Mouse (Mus musculus): ENCODE measurements around the gene Crygb. TPM values are rescaled to one million over a fixed set of nuclear protein-coding genes. Genes with fewer than 3 reads are reported as not detected.

Gene Crygb
- polyA plus RNA-seq, 1 experiment from 2014 or later = 1.3 TPM

DNA sequence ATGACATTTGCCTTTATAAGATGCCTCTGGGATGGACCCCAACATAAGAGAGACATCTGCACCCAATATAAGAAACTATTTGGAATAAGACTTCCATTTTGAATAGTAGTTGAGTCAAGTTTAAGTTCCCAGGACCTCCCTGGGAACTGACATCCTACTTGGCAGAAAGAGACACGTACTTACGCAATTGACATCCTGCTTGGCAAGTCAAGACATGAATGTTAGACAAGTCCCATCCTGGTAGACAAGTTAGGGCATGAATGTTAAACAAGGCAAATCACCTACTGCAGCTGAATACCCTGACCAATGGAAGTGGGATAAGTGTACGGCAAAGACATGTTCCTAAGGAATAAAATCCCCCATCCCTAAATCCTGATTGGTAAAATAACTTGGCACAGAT is 40.3 kb downstream of the Crygb start:
- no peak overlapping the region for H3K4me2 ChIP-seq (ENCODE audit: low read length)
- H3K4me1 ChIP-seq (ENCODE audit: control insufficient read depth in 2 of 2, insufficient read depth in 2 of 2, low read length in 2 of 2) = no peaks in the 10 kb centered on the region; a peak in 1 of 4 replicates
- H3K36me3 ChIP-seq (ENCODE audit: control insufficient read depth, insufficient read depth, low read length) = no peaks in the 10 kb centered on the region
- ATAC-seq (ENCODE audit: insufficient number of reproducible peaks, insufficient read depth, low FRiP score, low read depth) = no peak
- no peaks in the 10 kb centered on the region for H3K9me3 ChIP-seq (ENCODE audit: control insufficient read depth, low read length)
- no peak overlapping the region for H3K9ac ChIP-seq (ENCODE audit: low read length)
- H3K27me3 ChIP-seq (ENCODE audit: control insufficient read depth, insufficient read depth, low read length) = no peaks in the 10 kb centered on the region
- 84% methylated on average over 3 of the region's 3 CpGs for WGBS
- no peak overlapping the region for H3K27ac ChIP-seq (replicated peaks in 1 of 2; ENCODE audit: control insufficient read depth in 1 of 2, insufficient read depth in 1 of 2, low read depth in 2 of 2, low read length in 2 of 2)
- no peak overlapping the region for H3K4me3 ChIP-seq (ENCODE audit: control insufficient read depth in 1 of 2, insufficient read depth in 1 of 2, low read depth in 1 of 2, low read length in 2 of 2)

DNA sequence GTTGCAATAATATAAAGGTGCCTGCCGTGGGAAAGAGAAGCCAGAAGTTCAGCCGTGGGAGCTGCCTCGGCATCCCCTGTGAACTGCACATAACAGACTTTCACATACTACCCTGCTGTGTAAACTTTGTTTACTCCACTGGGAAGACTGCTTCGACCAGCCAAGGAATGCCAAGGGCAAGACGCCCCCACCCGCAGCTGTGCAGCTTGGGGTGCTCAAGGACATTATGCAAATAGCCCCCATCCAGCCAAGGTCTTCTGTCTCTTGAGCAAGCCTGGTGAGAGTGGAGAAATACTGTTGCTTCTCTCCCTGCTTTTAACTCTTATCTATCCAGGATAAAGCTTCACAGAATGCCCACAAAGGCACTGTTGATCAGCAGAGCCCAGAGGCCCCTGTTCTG is 41.3 kb downstream of the Crygb start:
- ATAC-seq (ENCODE audit: insufficient number of reproducible peaks, insufficient read depth, low FRiP score, low read depth) = no peak
- no peak overlapping the region for H3K9ac ChIP-seq (ENCODE audit: low read length)
- H3K4me1 ChIP-seq (ENCODE audit: control insufficient read depth in 2 of 2, insufficient read depth in 2 of 2, low read length in 2 of 2) = no peaks in the 10 kb centered on the region; a peak in 1 of 4 replicates
- WGBS = 71% methylated on average over 6 of the region's 6 CpGs
- H3K27ac ChIP-seq (replicated peaks in 1 of 2; ENCODE audit: control insufficient read depth in 1 of 2, insufficient read depth in 1 of 2, low read depth in 2 of 2, low read length in 2 of 2) = no peak overlapping the region
- no peaks in the 10 kb centered on the region for H3K9me3 ChIP-seq (ENCODE audit: control insufficient read depth, low read length)
- H3K4me2 ChIP-seq (ENCODE audit: low read length) = no peak overlapping the region
- no peak overlapping the region for H3K4me3 ChIP-seq (ENCODE audit: control insufficient read depth in 1 of 2, insufficient read depth in 1 of 2, low read depth in 1 of 2, low read length in 2 of 2)
- H3K36me3 ChIP-seq (ENCODE audit: control insufficient read depth, insufficient read depth, low read length) = no peaks in the 10 kb centered on the region
- no peaks in the 10 kb centered on the region for H3K27me3 ChIP-seq (ENCODE audit: control insufficient read depth, insufficient read depth, low read length)

DNA sequence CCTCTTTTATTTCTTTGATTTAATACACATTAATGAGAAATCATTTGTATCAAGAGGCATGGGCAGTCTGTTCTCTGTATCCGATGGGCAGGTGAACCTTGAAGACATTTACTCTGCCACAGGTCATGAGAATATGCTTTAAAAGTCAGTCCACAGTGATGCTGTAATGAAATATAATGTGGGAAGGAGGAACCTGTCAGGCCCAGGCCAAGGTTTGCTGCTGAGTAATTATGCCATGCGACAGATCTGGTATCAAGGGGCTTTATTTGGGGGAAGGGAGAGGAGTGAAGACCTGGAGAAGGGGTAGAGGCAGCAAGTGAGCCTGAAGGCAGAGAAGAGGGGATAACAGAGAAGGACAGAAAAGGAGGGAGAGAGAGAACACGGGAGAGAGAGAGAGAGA is 42.4 kb downstream of the Crygb start:
- H3K9me3 ChIP-seq (ENCODE audit: control insufficient read depth, low read length) = no peaks in the 10 kb centered on the region
- no peaks in the 10 kb centered on the region for H3K27me3 ChIP-seq (ENCODE audit: control insufficient read depth, insufficient read depth, low read length)
- no peak for ATAC-seq (ENCODE audit: insufficient number of reproducible peaks, insufficient read depth, low FRiP score, low read depth)
- no peak overlapping the region for H3K4me3 ChIP-seq (ENCODE audit: control insufficient read depth in 1 of 2, insufficient read depth in 1 of 2, low read depth in 1 of 2, low read length in 2 of 2)
- no peak overlapping the region for H3K4me2 ChIP-seq (ENCODE audit: low read length)
- no peak overlapping the region for H3K9ac ChIP-seq (ENCODE audit: low read length)
- H3K36me3 ChIP-seq (ENCODE audit: control insufficient read depth, insufficient read depth, low read length) = no peaks in the 10 kb centered on the region
- H3K4me1 ChIP-seq (ENCODE audit: control insufficient read depth in 2 of 2, insufficient read depth in 2 of 2, low read length in 2 of 2) = no peaks in the 10 kb centered on the region; a peak in 1 of 4 replicates
- WGBS = 80% methylated on average over 3 of the region's 3 CpGs
- H3K27ac ChIP-seq (replicated peaks in 1 of 2; ENCODE audit: control insufficient read depth in 1 of 2, insufficient read depth in 1 of 2, low read depth in 2 of 2, low read length in 2 of 2) = no peak overlapping the region

DNA sequence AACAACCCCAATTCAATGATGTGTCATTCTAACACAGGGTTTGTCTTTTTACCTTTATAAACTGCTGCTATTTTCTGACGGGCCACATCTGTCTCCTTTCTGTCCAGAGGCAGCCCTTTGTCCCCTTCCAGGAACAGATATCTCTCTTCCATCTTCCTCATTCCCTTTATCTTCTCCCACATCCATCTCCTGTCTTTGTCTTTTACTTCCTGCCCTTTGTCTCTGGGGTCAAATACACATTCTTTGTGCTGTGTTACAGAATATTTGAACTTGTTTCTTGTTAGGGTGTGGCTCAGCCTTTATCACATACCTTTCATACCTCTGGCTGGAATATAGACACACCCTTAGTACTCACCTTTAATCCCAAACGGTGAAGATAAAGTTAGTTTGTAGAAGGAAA is 44.5 kb downstream of the Crygb start:
- H3K27ac ChIP-seq (replicated peaks in 1 of 2; ENCODE audit: control insufficient read depth in 1 of 2, insufficient read depth in 1 of 2, low read depth in 2 of 2, low read length in 2 of 2) = no peak overlapping the region
- no peak overlapping the region for H3K4me2 ChIP-seq (ENCODE audit: low read length)
- H3K36me3 ChIP-seq (ENCODE audit: control insufficient read depth, insufficient read depth, low read length) = no peaks in the 10 kb centered on the region
- H3K9me3 ChIP-seq (ENCODE audit: control insufficient read depth, low read length) = no peaks in the 10 kb centered on the region
- 57% methylated on average over 2 of the region's 2 CpGs for WGBS
- no peak overlapping the region for H3K4me3 ChIP-seq (ENCODE audit: control insufficient read depth in 1 of 2, insufficient read depth in 1 of 2, low read depth in 1 of 2, low read length in 2 of 2)
- no peaks in the 10 kb centered on the region for H3K27me3 ChIP-seq (ENCODE audit: control insufficient read depth, insufficient read depth, low read length)
- no peak for ATAC-seq (ENCODE audit: insufficient number of reproducible peaks, insufficient read depth, low FRiP score, low read depth)
- H3K4me1 ChIP-seq (ENCODE audit: control insufficient read depth in 2 of 2, insufficient read depth in 2 of 2, low read length in 2 of 2) = no peaks in the 10 kb centered on the region; a peak in 1 of 4 replicates
- no peak overlapping the region for H3K9ac ChIP-seq (ENCODE audit: low read length)

DNA sequence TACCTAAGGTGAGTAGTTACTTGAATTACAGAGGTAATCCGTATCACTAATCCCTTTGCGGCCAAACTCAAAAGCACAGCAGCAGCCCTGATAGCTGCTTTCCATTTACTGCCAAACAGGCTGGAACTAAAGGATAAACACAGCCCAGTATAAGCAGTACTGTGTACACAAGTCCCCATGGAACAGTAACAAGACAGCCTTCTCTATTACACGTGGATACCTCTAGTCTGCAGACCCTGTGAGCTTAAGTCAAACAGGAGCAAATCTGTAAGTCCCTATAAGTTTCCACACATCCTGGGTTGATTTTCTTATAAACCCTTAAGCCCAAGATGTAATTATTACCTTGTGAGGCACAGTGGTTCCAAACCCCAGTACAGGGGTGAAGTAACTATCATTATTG is 46.6 kb downstream of the Crygb start:
- 34% methylated on average over 3 of the region's 3 CpGs for WGBS
- H3K27ac ChIP-seq (replicated peaks in 1 of 2; ENCODE audit: control insufficient read depth in 1 of 2, insufficient read depth in 1 of 2, low read depth in 2 of 2, low read length in 2 of 2) = no peak overlapping the region
- H3K36me3 ChIP-seq (ENCODE audit: control insufficient read depth, insufficient read depth, low read length) = no peaks in the 10 kb centered on the region
- H3K4me2 ChIP-seq (ENCODE audit: low read length) = no peak overlapping the region
- no peaks in the 10 kb centered on the region for H3K9me3 ChIP-seq (ENCODE audit: control insufficient read depth, low read length)
- H3K4me1 ChIP-seq (ENCODE audit: control insufficient read depth in 2 of 2, insufficient read depth in 2 of 2, low read length in 2 of 2) = no peaks in the 10 kb centered on the region
- no peak for ATAC-seq (ENCODE audit: insufficient number of reproducible peaks, insufficient read depth, low FRiP score, low read depth)
- no peaks in the 10 kb centered on the region for H3K27me3 ChIP-seq (ENCODE audit: control insufficient read depth, insufficient read depth, low read length)
- H3K9ac ChIP-seq (ENCODE audit: low read length) = no peak overlapping the region
- H3K4me3 ChIP-seq (ENCODE audit: control insufficient read depth in 1 of 2, insufficient read depth in 1 of 2, low read depth in 1 of 2, low read length in 2 of 2) = no peak overlapping the region

DNA sequence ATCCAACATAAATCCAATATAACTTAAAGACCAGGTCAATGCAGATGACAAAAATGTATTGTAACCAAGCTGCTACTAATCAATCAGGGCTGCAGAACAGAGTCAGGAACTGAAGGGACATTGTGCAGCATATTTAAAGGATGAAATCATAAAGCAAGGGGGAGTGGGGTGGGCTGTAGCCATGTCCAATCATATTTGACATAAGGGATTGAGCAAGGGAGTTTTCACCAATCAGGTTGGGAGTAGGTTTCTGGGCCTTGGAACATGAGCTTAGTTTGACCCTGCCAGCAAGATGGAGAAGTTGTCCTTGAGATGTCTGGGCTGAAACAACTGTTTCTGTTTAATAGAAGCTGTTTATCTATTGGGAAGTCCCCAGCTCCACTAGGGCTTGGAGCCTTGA is 49.4 kb downstream of the Crygb start, which contains the start of gene Akr1cl:
TSS of gene Akr1cl (minus strand) at position 119 of the 400 bp plus-strand sequence.
- Histone ChIP-seq H3K4me1 (ENCODE audit: control insufficient read depth in 2 of 2, insufficient read depth in 2 of 2, low read length in 2 of 2) (no peaks in the 10 kb centered on the region; a peak in 1 of 4 replicates), H3K9ac (ENCODE audit: low read length) (no peak within 1 kb of the TSS), H3K4me2 (ENCODE audit: low read length) (no peak within 1 kb of the TSS), H3K4me3 (ENCODE audit: control insufficient read depth in 1 of 2, insufficient read depth in 1 of 2, low read depth in 1 of 2, low read length in 2 of 2) (no peak within 1 kb of the TSS), H3K27me3 (ENCODE audit: control insufficient read depth, insufficient read depth, low read length) (no peaks in the 10 kb centered on the region), H3K9me3 (ENCODE audit: control insufficient read depth, low read length) (no peaks in the 10 kb centered on the region), H3K27ac (replicated peaks in 1 of 2; ENCODE audit: control insufficient read depth in 1 of 2, insufficient read depth in 1 of 2, low read depth in 2 of 2, low read length in 2 of 2) (no peak within 1 kb of the TSS), H3K36me3 (ENCODE audit: control insufficient read depth, insufficient read depth, low read length) (no peaks in the 10 kb centered on the region)
- no peak for ATAC-seq (ENCODE audit: insufficient number of reproducible peaks, insufficient read depth, low FRiP score, low read depth)

Other genes with a start within 250 kb of the Crygb start
- gene Plekhm3, start 125.5 kb downstream of the Crygb start, polyA plus RNA-seq (2014; fragmentation: Nextera tagmentation; extraction: Ambion mirVana) = 8.4 and 9.0 TPM in 2 replicates
- gene Akr1cl, start 49.5 kb downstream of the Crygb start, polyA plus RNA-seq (2014; fragmentation: Nextera tagmentation; extraction: Ambion mirVana) = 0.32 and 0.46 TPM in 2 replicates
- gene Cryge, start 31.1 kb downstream of the Crygb start, polyA plus RNA-seq (2014; fragmentation: Nextera tagmentation; extraction: Ambion mirVana) = not detected in 2 replicates
- not detected in 2 replicates for gene Crygd, start 18.8 kb downstream of the Crygb start, polyA plus RNA-seq (2014; fragmentation: Nextera tagmentation; extraction: Ambion mirVana)
- gene Crygc, start 8.6 kb downstream of the Crygb start, polyA plus RNA-seq (2014; fragmentation: Nextera tagmentation; extraction: Ambion mirVana) = not detected in 2 replicates
- not detected in 2 replicates for gene Cryga, start 21.1 kb upstream of the Crygb start, polyA plus RNA-seq (2014; fragmentation: Nextera tagmentation; extraction: Ambion mirVana)
- gene Gm28845, start 37.3 kb upstream of the Crygb start, polyA plus RNA-seq (2014; fragmentation: Nextera tagmentation; extraction: Ambion mirVana) = not detected in 2 replicates
- gene D630023F18Rik, start 40.9 kb upstream of the Crygb start, polyA plus RNA-seq (2014; fragmentation: Nextera tagmentation; extraction: Ambion mirVana) = 0.23 and 0.43 TPM in 2 replicates
- 68.4 and 74.3 TPM in 2 replicates for gene Idh1, start 104.2 kb upstream of the Crygb start, polyA plus RNA-seq (2014; fragmentation: Nextera tagmentation; extraction: Ambion mirVana)
- gene Pikfyve, start 104.4 kb upstream of the Crygb start, polyA plus RNA-seq (2014; fragmentation: Nextera tagmentation; extraction: Ambion mirVana) = 9.5 TPM in 2 replicates
- gene Pth2r, start 199.8 kb upstream of the Crygb start, polyA plus RNA-seq (2014; fragmentation: Nextera tagmentation; extraction: Ambion mirVana) = not detected in 2 replicates